13 mouse cellular contexts compared by ENCODE assay signal in genomic region chr2:29482979-29483718, GRCm38 (mm10).
DNase-seq lines count a peak whose midpoint lies in the region; ATAC-seq and TF ChIP-seq lines count a peak whose summit lies in the region.
"Had no signal": no experiment of that assay in that cellular context is flagged by ENCODE, and none has a peak within 500 bp of the region (broad histone marks: within the 10 kb centered on the region; RNA-seq: fewer than 3 reads in every experiment).

No protein-coding gene starts in this region.

- H3K9ac ChIP-seq in intestine, embryonic 16.5 days (ENCODE audit: low read depth, low read length): no peak overlapping the region
- H3K9ac ChIP-seq: forebrain, embryonic 13.5 days; heart, embryonic 15.5 days; limb, embryonic 13.5 days; lung, embryonic 15.5 days had no signal

- H3K4me2 ChIP-seq in intestine, embryonic 16.5 days (ENCODE audit: low read depth, low read length): no peak overlapping the region
- H3K4me2 ChIP-seq: forebrain, embryonic 13.5 days; heart, embryonic 15.5 days; limb, embryonic 13.5 days; lung, embryonic 15.5 days had no signal

- intact Hi-C loops in heart, postnatal 25 days (cut with DNase I): no loop called here

- TF ChIP-seq POLR2A in small intestine, adult 2 months (IDR thresholded peaks at IDR 0.05; ENCODE audit: low read depth, low read length): no peak

- TF ChIP-seq CTCF in small intestine, adult 2 months (IDR thresholded peaks at IDR 0.05; ENCODE audit: extremely low read depth, insufficient read length, insufficient replicate concordance, low read depth, low read length): no peak

- WGBS in embryonic facial prominence, embryonic 10.5 days: 25% methylated on average over 9 of the region's 9 CpGs
- WGBS in intestine, embryonic 16.5 days: 52% methylated on average over 9 of the region's 9 CpGs
- WGBS in small intestine, adult 2 months: 28% methylated on average over 9 of the region's 9 CpGs

- H3K27me3 ChIP-seq in embryonic facial prominence, embryonic 10.5 days (replicated peaks; ENCODE audit: low read depth, poor library complexity, severe bottlenecking): no peaks in the 10 kb centered on the region; the same call in 1 of the 2 replicates
- H3K27me3 ChIP-seq in intestine, embryonic 16.5 days (replicated peaks; ENCODE audit: control insufficient read depth, insufficient read depth, low read length): no peaks in the 10 kb centered on the region
- H3K27me3 ChIP-seq in small intestine, adult 2 months (ENCODE audit: control insufficient read depth, insufficient read depth, low read length): no peaks in the 10 kb centered on the region
- H3K27me3 ChIP-seq: heart, embryonic 15.5 days; limb, embryonic 13.5 days; lung, embryonic 15.5 days had no signal

- peak; percentile 42 for DNase-seq in layer of hippocampus, adult 9-11 months
- no peak for DNase-seq in layer of hippocampus, postnatal 14 days (ENCODE audit: low spot score in 2 of 2)
- DNase-seq in embryonic facial prominence, embryonic 10.5 days (ENCODE audit: low spot score): peak; percentile 56
- no peak for DNase-seq in heart, postnatal 25 days (ENCODE audit: low spot score)
- no peak for DNase-seq in layer of hippocampus, adult 11-12 months (ENCODE audit: low spot score)
- DNase-seq: adrenal gland, adult 8-10 months; right cerebral cortex, postnatal 14 days had no signal

- no peaks in the 10 kb centered on the region for H3K36me3 ChIP-seq in embryonic facial prominence, embryonic 10.5 days (replicated peaks)
- no peaks in the 10 kb centered on the region for H3K36me3 ChIP-seq in intestine, embryonic 16.5 days (ENCODE audit: control insufficient read depth, insufficient read depth, low read length)
- no peaks in the 10 kb centered on the region for H3K36me3 ChIP-seq in small intestine, adult 2 months (ENCODE audit: control insufficient read depth, insufficient read depth, low read length)
- H3K36me3 ChIP-seq: heart, embryonic 15.5 days; limb, embryonic 13.5 days; lung, embryonic 15.5 days had no signal

- peak overlapping the region; percentile 63 for H3K27ac ChIP-seq in embryonic facial prominence, embryonic 10.5 days (replicated peaks)
- 0 out of 2 replicates have a peak overlapping the region, but pooled peaks have one; percentile 38 for H3K27ac ChIP-seq in intestine, embryonic 16.5 days (ENCODE audit: low read length)
- H3K27ac ChIP-seq in small intestine, adult 2 months (ENCODE audit: insufficient read depth, low read depth, low read length): peak overlapping the region; percentile 78
- H3K27ac ChIP-seq: forebrain, embryonic 13.5 days; heart, embryonic 15.5 days; limb, embryonic 13.5 days; lung, embryonic 15.5 days had no signal

- no peak overlapping the region for H3K4me3 ChIP-seq in embryonic facial prominence, embryonic 10.5 days
- no peak overlapping the region for H3K4me3 ChIP-seq in intestine, embryonic 16.5 days (ENCODE audit: low read length)
- no peak overlapping the region for H3K4me3 ChIP-seq in small intestine, adult 2 months (ENCODE audit: low read depth, low read length)
- H3K4me3 ChIP-seq: forebrain, embryonic 13.5 days; heart, embryonic 15.5 days; limb, embryonic 13.5 days; lung, embryonic 15.5 days had no signal

- ATAC-seq in intestine, embryonic 16.5 days: peak; percentile 90
- ATAC-seq: forebrain, embryonic 13.5 days had no signal

- peaks cover 39% of the 10 kb centered on the region for H3K4me1 ChIP-seq in embryonic facial prominence, embryonic 10.5 days
- peaks cover 20% of the 10 kb centered on the region for H3K4me1 ChIP-seq in intestine, embryonic 16.5 days (ENCODE audit: control insufficient read depth, insufficient read depth, low read length)
- H3K4me1 ChIP-seq in small intestine, adult 2 months (ENCODE audit: control insufficient read depth, insufficient read depth, insufficient read length, low read length): peaks cover 36% of the 10 kb centered on the region
- H3K4me1 ChIP-seq: lung, embryonic 15.5 days had no signal

- H3K9me3 ChIP-seq in embryonic facial prominence, embryonic 10.5 days: no peaks in the 10 kb centered on the region
- H3K9me3 ChIP-seq in intestine, embryonic 16.5 days (ENCODE audit: control insufficient read depth, low read length): no peaks in the 10 kb centered on the region
- H3K9me3 ChIP-seq: forebrain, embryonic 13.5 days; heart, embryonic 15.5 days; limb, embryonic 13.5 days; lung, embryonic 15.5 days had no signal

Comparison
In these comparisons a context has a peak if more than half of its experiments do, and no peak if none do; other contexts are left out.
1. DNase-seq: peak in layer of hippocampus, adult 9-11 months (single experiment) and embryonic facial prominence, embryonic 10.5 days (single experiment); none in layer of hippocampus, postnatal 14 days (0 of 2), heart, postnatal 25 days (single experiment) and layer of hippocampus, adult 11-12 months (single experiment).
2. Peak in every context shown above with its lines, with median percentiles within 50 percentile points of each other: H3K27ac ChIP-seq.